Mouse (Mus musculus): ENCODE measurements around the gene Pawr. TPM values are rescaled to one million over a fixed set of nuclear protein-coding genes. Genes with fewer than 3 reads are reported as not detected.

The Pawr gene
- polyA plus RNA-seq, 1 experiment from 2014 or later, result 12.8 TPM

- Histone ChIP-seq H3K9me3 (ENCODE audit: control insufficient read depth, low read length) (no peaks in the 10 kb centered on the region), H3K27me3 (replicated peaks; ENCODE audit: control insufficient read depth, insufficient read depth, low read length) (no peaks in the 10 kb centered on the region), H3K4me3 (ENCODE audit: low read depth, low read length) (no peak overlapping the region), H3K4me2 (no peak overlapping the region), H3K27ac (ENCODE audit: low read depth, low read length) (no peak overlapping the region), H3K36me3 (ENCODE audit: control insufficient read depth, insufficient read depth, low read length) (no peaks in the 10 kb centered on the region), H3K4me1 (replicated peaks; ENCODE audit: control insufficient read depth, insufficient read depth, low read length) (no peaks in the 10 kb centered on the region; the same call in 1 of the 2 replicates), H3K9ac (ENCODE audit: low read depth, low read length) (no peak overlapping the region)
- no peak for ATAC-seq (replicated peaks; ENCODE audit: low FRiP score)
- DNase-seq (ENCODE audit: low spot score), result no peak
- WGBS, result 93% methylated on average over 13 of the region's 13 CpGs
Observed at GRCm38 (mm10) chr10:108290046-108290445, 41.9 kb upstream of the Pawr start.

GRCm38 (mm10) chr10:108291688-108292471 is 40.0 kb upstream of the Pawr start:
- Histone ChIP-seq H3K27me3 (replicated peaks; ENCODE audit: control insufficient read depth, insufficient read depth, low read length) (no peaks in the 10 kb centered on the region), H3K9me3 (ENCODE audit: control insufficient read depth, low read length) (no peaks in the 10 kb centered on the region), H3K36me3 (ENCODE audit: control insufficient read depth, insufficient read depth, low read length) (no peaks in the 10 kb centered on the region), H3K4me2 (no peak overlapping the region), H3K9ac (ENCODE audit: low read depth, low read length) (no peak overlapping the region), H3K4me3 (ENCODE audit: low read depth, low read length) (no peak overlapping the region), H3K27ac (ENCODE audit: low read depth, low read length) (no peak overlapping the region), H3K4me1 (replicated peaks; ENCODE audit: control insufficient read depth, insufficient read depth, low read length) (no peaks in the 10 kb centered on the region)
- DNase-seq (ENCODE audit: low spot score) (no peak), ATAC-seq (replicated peaks; ENCODE audit: low FRiP score) (no peak)
- WGBS, result 84% methylated on average over 12 of the region's 12 CpGs

DNA sequence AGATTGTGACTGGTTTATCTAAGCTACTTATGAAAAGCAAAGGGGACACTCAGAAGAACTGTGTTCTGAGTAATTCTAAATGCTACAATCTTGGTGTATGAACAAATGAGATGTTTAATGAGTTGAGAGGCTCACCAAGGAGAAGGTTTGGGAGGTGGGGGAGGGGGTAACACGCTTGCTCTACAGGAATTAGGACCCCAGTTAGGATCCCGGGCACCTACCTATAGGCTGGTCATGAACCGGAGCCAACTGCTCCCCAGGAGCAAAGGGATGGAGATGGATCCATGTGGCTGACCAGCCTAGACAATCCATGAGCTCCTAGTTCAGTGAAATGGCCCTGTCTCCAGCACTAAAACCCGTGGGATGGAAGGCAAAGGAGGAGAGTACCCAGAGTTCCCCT is 39.3 kb upstream of the Pawr start:
- Histone ChIP-seq H3K4me1 (replicated peaks; ENCODE audit: control insufficient read depth, insufficient read depth, low read length) (no peaks in the 10 kb centered on the region), H3K27ac (ENCODE audit: low read depth, low read length) (no peak overlapping the region), H3K9ac (ENCODE audit: low read depth, low read length) (no peak overlapping the region), H3K27me3 (replicated peaks; ENCODE audit: control insufficient read depth, insufficient read depth, low read length) (no peaks in the 10 kb centered on the region), H3K36me3 (ENCODE audit: control insufficient read depth, insufficient read depth, low read length) (no peaks in the 10 kb centered on the region), H3K4me3 (ENCODE audit: low read depth, low read length) (no peak overlapping the region), H3K9me3 (ENCODE audit: control insufficient read depth, low read length) (no peaks in the 10 kb centered on the region), H3K4me2 (no peak overlapping the region)
- 80% methylated on average over 4 of the region's 4 CpGs for WGBS
- ATAC-seq (replicated peaks; ENCODE audit: low FRiP score), result no peak
- no peak for DNase-seq (ENCODE audit: low spot score)

- ATAC-seq (replicated peaks; ENCODE audit: low FRiP score), result no peak
- Histone ChIP-seq H3K27ac (ENCODE audit: low read depth, low read length) (no peak overlapping the region), H3K27me3 (replicated peaks; ENCODE audit: control insufficient read depth, insufficient read depth, low read length) (no peaks in the 10 kb centered on the region), H3K4me3 (ENCODE audit: low read depth, low read length) (no peak overlapping the region), H3K4me2 (no peak overlapping the region), H3K9me3 (ENCODE audit: control insufficient read depth, low read length) (no peaks in the 10 kb centered on the region), H3K36me3 (ENCODE audit: control insufficient read depth, insufficient read depth, low read length) (no peaks in the 10 kb centered on the region), H3K4me1 (replicated peaks; ENCODE audit: control insufficient read depth, insufficient read depth, low read length) (no peaks in the 10 kb centered on the region), H3K9ac (ENCODE audit: low read depth, low read length) (no peak overlapping the region)
- 89% methylated on average over 16 of the region's 16 CpGs for WGBS
- DNase-seq (ENCODE audit: low spot score), result no peak
Observed at GRCm38 (mm10) chr10:108293620-108294195, 38.2 kb upstream of the Pawr start.

DNA sequence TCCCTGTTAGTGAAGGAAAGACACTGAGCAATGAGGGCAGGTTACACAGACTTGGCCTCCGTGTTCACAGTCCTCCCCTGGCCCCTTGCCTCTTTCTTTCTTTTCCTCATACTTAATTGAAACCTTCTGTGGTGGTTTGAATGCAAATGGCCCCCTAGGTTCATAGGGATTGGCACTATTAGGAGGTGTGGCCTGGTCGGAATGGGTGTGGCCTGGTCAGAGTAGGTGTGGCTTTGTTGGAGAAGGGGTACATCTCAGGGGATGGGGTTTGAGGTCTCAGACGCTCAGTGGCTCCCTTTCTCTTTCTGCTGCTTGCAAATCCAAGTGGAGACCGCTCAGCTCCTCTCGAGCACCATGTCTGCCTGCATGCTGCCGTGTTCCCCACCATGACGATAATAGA is 37.2 kb upstream of the Pawr start:
- no peak for DNase-seq (ENCODE audit: low spot score)
- Histone ChIP-seq H3K9ac (ENCODE audit: low read depth, low read length) (no peak overlapping the region), H3K4me2 (no peak overlapping the region), H3K36me3 (ENCODE audit: control insufficient read depth, insufficient read depth, low read length) (no peaks in the 10 kb centered on the region), H3K27me3 (replicated peaks; ENCODE audit: control insufficient read depth, insufficient read depth, low read length) (no peaks in the 10 kb centered on the region), H3K27ac (ENCODE audit: low read depth, low read length) (no peak overlapping the region), H3K4me3 (ENCODE audit: low read depth, low read length) (no peak overlapping the region), H3K4me1 (replicated peaks; ENCODE audit: control insufficient read depth, insufficient read depth, low read length) (no peaks in the 10 kb centered on the region), H3K9me3 (ENCODE audit: control insufficient read depth, low read length) (no peaks in the 10 kb centered on the region)
- WGBS, result 77% methylated on average over 7 of the region's 7 CpGs
- ATAC-seq (replicated peaks; ENCODE audit: low FRiP score), result no peak

- no peak overlapping the region for H3K9ac ChIP-seq (ENCODE audit: low read depth, low read length)
- 83% methylated on average over 7 of the region's 7 CpGs for WGBS
- no peak for DNase-seq (ENCODE audit: low spot score)
- no peak overlapping the region for H3K4me3 ChIP-seq (ENCODE audit: low read depth, low read length)
- no peaks in the 10 kb centered on the region for H3K36me3 ChIP-seq (ENCODE audit: control insufficient read depth, insufficient read depth, low read length)
- H3K9me3 ChIP-seq (ENCODE audit: control insufficient read depth, low read length), result no peaks in the 10 kb centered on the region
- H3K27ac ChIP-seq (ENCODE audit: low read depth, low read length), result no peak overlapping the region
- H3K27me3 ChIP-seq (replicated peaks; ENCODE audit: control insufficient read depth, insufficient read depth, low read length), result no peaks in the 10 kb centered on the region
- H3K4me1 ChIP-seq (replicated peaks; ENCODE audit: control insufficient read depth, insufficient read depth, low read length), result no peaks in the 10 kb centered on the region
- ATAC-seq (replicated peaks; ENCODE audit: low FRiP score), result no peak
- H3K4me2 ChIP-seq, result no peak overlapping the region
Observed at GRCm38 (mm10) chr10:108296446-108296845, 35.5 kb upstream of the Pawr start.

DNA sequence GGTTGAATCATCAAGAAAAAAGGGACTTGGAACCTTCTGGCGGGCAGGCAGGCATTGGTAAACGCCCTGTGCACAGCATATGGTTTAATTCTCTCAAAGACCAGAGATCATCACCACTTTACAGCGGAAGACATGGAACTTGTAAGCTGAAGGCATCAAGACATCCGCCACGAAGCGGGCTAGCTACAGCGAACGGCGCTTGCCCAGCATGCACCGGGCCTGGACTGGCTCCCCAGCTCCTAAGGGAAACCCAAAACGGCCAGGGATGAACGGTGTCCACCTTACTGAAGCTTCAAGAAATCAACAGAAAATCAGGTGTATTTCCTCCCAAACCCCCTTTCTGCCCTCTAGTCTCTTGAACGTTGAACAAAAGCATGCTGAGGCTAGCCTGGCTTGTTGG is 33.7 kb upstream of the Pawr start:
- no peak overlapping the region for H3K9ac ChIP-seq (ENCODE audit: low read depth, low read length)
- H3K9me3 ChIP-seq (ENCODE audit: control insufficient read depth, low read length), result no peaks in the 10 kb centered on the region
- WGBS, result 91% methylated on average over 13 of the region's 13 CpGs
- H3K4me2 ChIP-seq, result no peak overlapping the region
- DNase-seq (ENCODE audit: low spot score) (no peak), ATAC-seq (replicated peaks; ENCODE audit: low FRiP score) (no peak)
- H3K27ac ChIP-seq (ENCODE audit: low read depth, low read length), result no peak overlapping the region
- no peaks in the 10 kb centered on the region for H3K36me3 ChIP-seq (ENCODE audit: control insufficient read depth, insufficient read depth, low read length)
- H3K4me3 ChIP-seq (ENCODE audit: low read depth, low read length), result no peak overlapping the region
- H3K27me3 ChIP-seq (replicated peaks; ENCODE audit: control insufficient read depth, insufficient read depth, low read length), result no peaks in the 10 kb centered on the region
- H3K4me1 ChIP-seq (replicated peaks; ENCODE audit: control insufficient read depth, insufficient read depth, low read length), result no peaks in the 10 kb centered on the region

DNA sequence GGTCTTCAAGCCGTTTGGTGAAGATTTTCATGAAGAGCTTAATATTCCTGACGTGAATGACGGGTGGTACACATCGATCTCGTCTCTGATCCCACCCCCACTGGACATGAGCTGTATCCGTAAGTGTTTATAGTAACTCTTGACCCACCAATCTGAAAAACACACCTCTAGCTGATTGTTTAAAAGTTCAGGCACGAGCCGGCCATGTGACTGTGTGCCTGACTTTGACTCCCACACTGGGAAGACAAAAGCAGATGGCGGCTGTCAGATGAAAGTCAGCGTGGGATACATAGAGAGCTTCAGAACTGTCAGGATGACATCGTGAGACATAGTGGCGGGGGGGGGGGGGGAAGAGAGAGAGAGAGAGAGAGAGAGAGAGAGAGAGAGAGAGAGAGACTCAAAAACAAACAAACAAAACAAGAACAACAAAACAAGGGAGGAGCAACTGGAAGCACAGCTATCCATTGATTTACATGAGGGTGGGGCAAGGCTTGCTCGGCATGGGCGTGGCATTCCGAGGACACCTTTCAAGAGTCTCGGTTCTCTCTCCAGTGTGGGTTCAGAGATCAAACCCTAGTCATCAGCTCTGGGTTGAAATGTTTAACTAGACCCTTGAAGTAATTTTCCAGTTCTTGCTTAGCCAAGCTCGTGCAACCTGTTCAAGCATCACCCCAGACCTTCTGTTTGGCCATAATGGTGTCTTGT is 32.9 kb upstream of the Pawr start:
- Histone ChIP-seq H3K9me3 (ENCODE audit: control insufficient read depth, low read length) (no peaks in the 10 kb centered on the region), H3K36me3 (ENCODE audit: control insufficient read depth, insufficient read depth, low read length) (no peaks in the 10 kb centered on the region), H3K4me1 (replicated peaks; ENCODE audit: control insufficient read depth, insufficient read depth, low read length) (no peaks in the 10 kb centered on the region), H3K9ac (ENCODE audit: low read depth, low read length) (no peak overlapping the region), H3K27me3 (replicated peaks; ENCODE audit: control insufficient read depth, insufficient read depth, low read length) (no peaks in the 10 kb centered on the region), H3K4me2 (no peak overlapping the region), H3K27ac (ENCODE audit: low read depth, low read length) (no peak overlapping the region), H3K4me3 (ENCODE audit: low read depth, low read length) (no peak overlapping the region)
- ATAC-seq (replicated peaks; ENCODE audit: low FRiP score) (no peak), DNase-seq (ENCODE audit: low spot score) (no peak)
- WGBS, result 80% methylated on average over 16 of the region's 17 CpGs

All from liver, embryonic 11.5 days (tissue).